Mouse (Mus musculus) hindbrain, embryonic 14.5 days (tissue): ENCODE measurements around the gene Zfp607a. TPM values are rescaled to one million over a fixed set of nuclear protein-coding genes. Genes with fewer than 3 reads are reported as not detected.
A peak's percentile ranks its signal among the peaks of the same experiment; 100 is the strongest.
"Not testable (repeated sequence)": the region's sequence is repeated elsewhere in the genome, so short reads cannot be mapped to it uniquely, and the experiment has no call there.

Experiments used
- ATAC-seq: fragments of 200-750 bp; cut with Nextera tagmentation; 2 replicates; pipeline ENCODE4 v1.8.0; 2017; ENCODE audit warnings: moderate number of reproducible peaks, mild to moderate bottlenecking, moderate TSS enrichment, moderate library complexity; ENCODE audit not compliant: low FRiP score
- DNase-seq: peaks from one replicate; pipeline ENCODE4 v3.0.0-alpha.2; 2015; ENCODE audit warnings: low spot score
- H3K27ac ChIP-seq: fragments of 300-500 bp; sonication (generic); 2 replicates; pipeline ENCODE4 v1.5.1; 2014; ENCODE audit warnings: mild to moderate bottlenecking, moderate library complexity
- H3K27me3 ChIP-seq: fragments of 300-500 bp; sonication (generic); 2 replicates; pipeline ENCODE4 v1.6.1; 2014; ENCODE audit warnings: mild to moderate bottlenecking, low read length, mixed read lengths; ENCODE audit not compliant: control insufficient read depth, insufficient read depth
- H3K36me3 ChIP-seq: fragments of 300-500 bp; sonication (generic); replicated peaks from 2 replicates; pipeline ENCODE4 v1.6.1; 2014; ENCODE audit not compliant: control insufficient read depth, insufficient read depth
- H3K4me1 ChIP-seq: fragments of 300-500 bp; sonication (generic); replicated peaks from 2 replicates; pipeline ENCODE4 v1.6.1; 2014; ENCODE audit warnings: antibody characterized with exemption, low read length, mixed read lengths; ENCODE audit not compliant: control insufficient read depth, insufficient read depth
- H3K4me2 ChIP-seq: fragments of 300-500 bp; sonication (generic); replicated peaks from 2 replicates; pipeline ENCODE4 v1.6.1; 2014; ENCODE audit warnings: mild to moderate bottlenecking, moderate library complexity
- H3K4me3 ChIP-seq: fragments of 300-500 bp; sonication (generic); replicated peaks from 2 replicates; pipeline ENCODE4 v1.5.1; 2014; ENCODE audit warnings: mild to moderate bottlenecking, low read length
- H3K9ac ChIP-seq: fragments of 300-500 bp; sonication (generic); 2 replicates; pipeline ENCODE4 v1.6.1; 2014
- H3K9me3 ChIP-seq: fragments of 300-500 bp; sonication (generic); 2 replicates; pipeline ENCODE4 v1.6.1; 2016; ENCODE audit warnings: low read length; ENCODE audit not compliant: control insufficient read depth
- WGBS: fragments of 180-500 bp; shearing (Covaris S2); extraction: QIAGEN DNeasy Blood & Tissue Kit; methylation state at CpG from one replicate; pipeline ENCODE4 v1.1.7; 2014; 5-methylcytosine and 5-hydroxymethylcytosine counted together
- polyA plus RNA-seq: library from polyadenylated mRNA; unstranded; fragments of >200 nt; fragmentation: Nextera tagmentation; extraction: Ambion mirVana; gene quantifications from 2 replicates; pipeline ENCODE4 v1.2.1, GENCODE M21; 2014

The Zfp607a gene
- polyA plus RNA-seq, 1 experiment from 2014 or later, result 1.6 TPM

GRCm38 (mm10) chr7:27859301-27860251, 2.2 kb downstream of the Zfp607a start:
- DNase-seq (no peak), ATAC-seq (no peak)
- no peaks in the 10 kb centered on the region for H3K9me3 ChIP-seq
- no peak overlapping the region for H3K27ac ChIP-seq
- peaks cover 23% of the 10 kb centered on the region for H3K36me3 ChIP-seq
- H3K4me3 ChIP-seq, result peak overlapping the region; percentile 44
- H3K9ac ChIP-seq, result peak overlapping the region; percentile 61; the same call in 1 of the 2 replicates
- no peaks in the 10 kb centered on the region for H3K27me3 ChIP-seq
- peak overlapping the region; percentile 75 for H3K4me2 ChIP-seq
- no peaks in the 10 kb centered on the region; the same call in 1 of the 2 replicates for H3K4me1 ChIP-seq
- 24% methylated on average over 10 of the region's 10 CpGs for WGBS

- DNase-seq, result peak; percentile 43
- peak overlapping the region; percentile 75 for H3K4me2 ChIP-seq
- WGBS, result under 1% methylated on average over 22 of the region's 22 CpGs
- no peaks in the 10 kb centered on the region for H3K27me3 ChIP-seq
- no peaks in the 10 kb centered on the region for H3K9me3 ChIP-seq
- H3K4me1 ChIP-seq, result no peaks in the 10 kb centered on the region; the same call in 1 of the 2 replicates
- peak; percentile 71; the same call in 1 of the 2 replicates for ATAC-seq
- peak overlapping the region; percentile 44 for H3K4me3 ChIP-seq
- peak overlapping the region; percentile 61 for H3K9ac ChIP-seq
- peaks cover 16% of the 10 kb centered on the region for H3K36me3 ChIP-seq
- peak overlapping the region; percentile 32; the same call in 1 of the 2 replicates for H3K27ac ChIP-seq
Measured at GRCm38 (mm10) chr7:27860396-27861235, 3.3 kb downstream of the Zfp607a start.

GRCm38 (mm10) chr7:27862578-27862977, 5.3 kb downstream of the Zfp607a start:
- not testable (repeated sequence) for H3K9me3 ChIP-seq, H3K4me1 ChIP-seq, H3K4me2 ChIP-seq, H3K36me3 ChIP-seq, ATAC-seq, H3K27me3 ChIP-seq, H3K27ac ChIP-seq, H3K9ac ChIP-seq, DNase-seq, H3K4me3 ChIP-seq
- 86% methylated on average over 5 of the region's 5 CpGs for WGBS

- Histone ChIP-seq H3K27me3 (no peaks in the 10 kb centered on the region), H3K27ac (no peak overlapping the region), H3K4me1 (no peaks in the 10 kb centered on the region), H3K9ac (no peak overlapping the region), H3K4me2 (no peak overlapping the region), H3K4me3 (no peak overlapping the region), H3K36me3 (peaks cover 13% of the 10 kb centered on the region), H3K9me3 (0 out of 2 replicates have a peak, but pooled peaks cover 3% of the 10 kb centered on the region)
- no peak for DNase-seq
- 95% methylated on average over 4 of the region's 4 CpGs for WGBS
- no peak for ATAC-seq
Measured at GRCm38 (mm10) chr7:27881721-27882120, 24.4 kb downstream of the Zfp607a start.

- no peaks in the 10 kb centered on the region for H3K4me1 ChIP-seq
- H3K4me2 ChIP-seq, result no peak overlapping the region
- peaks cover 22% of the 10 kb centered on the region for H3K9me3 ChIP-seq
- H3K27me3 ChIP-seq, result no peaks in the 10 kb centered on the region
- H3K4me3 ChIP-seq, result no peak overlapping the region
- no peak overlapping the region for H3K27ac ChIP-seq
- WGBS, result 92% methylated on average over 4 of the region's 4 CpGs
- no peak for DNase-seq
- no peak overlapping the region for H3K9ac ChIP-seq
- no peaks in the 10 kb centered on the region for H3K36me3 ChIP-seq
- ATAC-seq, result no peak
Measured at GRCm38 (mm10) chr7:27900601-27901000, 43.3 kb downstream of the Zfp607a start.

- H3K4me3 ChIP-seq, result no peak overlapping the region
- no peak overlapping the region for H3K9ac ChIP-seq
- no peak overlapping the region for H3K27ac ChIP-seq
- no peaks in the 10 kb centered on the region for H3K4me1 ChIP-seq
- 76% methylated on average over 11 of the region's 11 CpGs for WGBS
- DNase-seq (no peak), ATAC-seq (no peak)
- peaks cover 24% of the 10 kb centered on the region for H3K36me3 ChIP-seq
- H3K4me2 ChIP-seq, result no peak overlapping the region
- peaks cover 34% of the 10 kb centered on the region for H3K9me3 ChIP-seq
- no peaks in the 10 kb centered on the region for H3K27me3 ChIP-seq
Measured at GRCm38 (mm10) chr7:27905061-27905848, 47.9 kb downstream of the Zfp607a start.

GRCm38 (mm10) chr7:27910952-27911351, 53.6 kb downstream of the Zfp607a start:
- H3K9ac ChIP-seq, result not testable (repeated sequence)
- whole genome bisulfite sequencing, result 62% methylated on average over 3 of the region's 4 CpGs
- peaks cover 52% of the 10 kb centered on the region for H3K36me3 ChIP-seq

GRCm38 (mm10) chr7:27927041-27927440, 69.7 kb downstream of the Zfp607a start:
- not testable (repeated sequence) for H3K27ac ChIP-seq, H3K9ac ChIP-seq, H3K27me3 ChIP-seq, ATAC-seq, H3K4me2 ChIP-seq, H3K4me3 ChIP-seq, H3K9me3 ChIP-seq, DNase-seq, H3K4me1 ChIP-seq
- 39% methylated on average over 3 of the region's 4 CpGs for WGBS
- H3K36me3 ChIP-seq, result peaks cover 24% of the 10 kb centered on the region

More at GRCm38 (mm10) chr7:27910952-27911351, 53.6 kb downstream of the Zfp607a start:
- peaks cover 29% of the 10 kb centered on the region for H3K9me3 ChIP-seq
- not testable (repeated sequence) for H3K27me3 ChIP-seq, DNase-seq, H3K4me3 ChIP-seq, H3K4me2 ChIP-seq, H3K4me1 ChIP-seq, ATAC-seq, H3K27ac ChIP-seq
